Mouse (Mus musculus): Measurements from ENCODE around the gene Tcte3.
"Not testable (repeated sequence)": the region's sequence is repeated elsewhere in the genome, so short reads cannot be mapped to it uniquely, and the experiment has no call there.

The Tcte3 gene

GRCm38 (mm10) chr17:15041175-15041729 lies at the start of gene Tcte3, which contains the start of the genes Ermard and Gm3448:
TSS of gene Tcte3 (minus strand) at chr17:15041488.
TSS of gene Ermard (plus strand) at chr17:15041208.
TSS of gene Gm3448 (minus strand) at chr17:15041537.
- DNase-seq (ENCODE audit: low spot score), result peak; percentile 25

DNA sequence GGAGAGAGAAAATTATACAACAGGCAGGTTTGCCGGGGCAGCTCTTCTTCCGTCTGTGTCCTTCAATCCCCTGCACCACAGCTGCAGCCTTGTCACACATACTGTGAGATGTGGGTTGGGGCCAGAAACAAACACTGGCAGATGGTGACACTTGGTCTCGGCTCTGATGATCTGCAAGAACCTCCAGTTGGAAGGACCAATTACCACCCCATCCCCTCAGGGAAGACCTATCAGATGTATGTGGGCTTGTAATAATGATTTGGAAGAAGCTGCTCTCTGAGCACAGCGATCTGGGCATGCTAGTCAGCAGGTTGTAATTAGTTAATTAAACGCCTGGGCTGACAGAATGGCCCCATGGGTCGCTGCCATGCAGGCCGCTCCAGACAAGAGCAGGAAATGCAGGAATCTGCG lies 47.3 kb upstream of the Tcte3 start:
- DNase-seq (ENCODE audit: low spot score), result no peak

- no peak for DNase-seq (ENCODE audit: low spot score)
Measured at GRCm38 (mm10) chr17:15088166-15088565, 46.9 kb upstream of the Tcte3 start.

DNA sequence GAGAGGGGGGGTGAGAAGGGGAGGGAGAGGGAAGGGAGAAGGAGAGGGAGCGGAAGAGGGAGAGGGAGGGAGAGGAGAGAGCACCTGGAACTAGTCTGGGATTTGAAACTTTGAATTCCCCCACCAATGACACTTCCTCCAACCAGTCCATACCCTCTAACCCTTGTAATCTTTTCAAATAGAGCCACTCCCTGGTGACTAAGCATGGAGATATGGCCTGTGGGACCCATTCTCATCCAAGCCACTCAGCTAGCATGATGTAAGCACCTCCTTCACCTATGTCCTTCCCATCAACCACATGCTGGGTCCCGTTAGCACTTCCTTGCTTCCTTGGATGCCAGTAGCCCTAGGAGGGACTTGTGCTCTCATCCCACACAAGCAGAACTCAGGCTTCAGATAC lies 43.7 kb upstream of the Tcte3 start:
- no peak for DNase-seq (ENCODE audit: low spot score)

- no peak for DNase-seq (ENCODE audit: low spot score)
Measured at GRCm38 (mm10) chr17:15084226-15084848, 43.0 kb upstream of the Tcte3 start.

DNA sequence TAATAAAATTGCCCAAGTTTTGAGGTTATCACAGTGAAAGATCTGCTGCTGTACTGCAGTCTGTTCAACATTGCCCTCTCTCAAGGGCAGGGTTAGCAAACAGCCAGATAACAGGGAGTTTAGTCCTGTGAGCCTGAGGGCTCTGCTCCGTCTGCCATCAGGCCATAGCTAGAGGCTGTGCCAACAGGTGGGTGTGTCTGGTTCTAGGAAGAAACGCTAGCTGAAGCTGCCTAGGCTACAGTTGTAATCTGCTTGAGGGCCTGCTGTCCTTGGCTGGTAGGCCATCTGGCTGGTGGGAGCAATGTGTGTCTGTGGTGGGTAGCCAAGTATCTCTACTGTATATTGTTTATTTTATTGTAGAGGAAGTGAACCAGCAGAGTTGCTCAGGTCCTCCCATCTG lies 36.2 kb upstream of the Tcte3 start:
- no peak for DNase-seq (ENCODE audit: low spot score)

- no peak for DNase-seq (ENCODE audit: low spot score)
Measured at GRCm38 (mm10) chr17:15075033-15075432, 33.7 kb upstream of the Tcte3 start.

- no peak for DNase-seq (ENCODE audit: low spot score)
Measured at GRCm38 (mm10) chr17:15072211-15072610, 30.9 kb upstream of the Tcte3 start.

GRCm38 (mm10) chr17:15069124-15069523 lies 27.8 kb upstream of the Tcte3 start:
- no peak for DNase-seq (ENCODE audit: low spot score)

DNA sequence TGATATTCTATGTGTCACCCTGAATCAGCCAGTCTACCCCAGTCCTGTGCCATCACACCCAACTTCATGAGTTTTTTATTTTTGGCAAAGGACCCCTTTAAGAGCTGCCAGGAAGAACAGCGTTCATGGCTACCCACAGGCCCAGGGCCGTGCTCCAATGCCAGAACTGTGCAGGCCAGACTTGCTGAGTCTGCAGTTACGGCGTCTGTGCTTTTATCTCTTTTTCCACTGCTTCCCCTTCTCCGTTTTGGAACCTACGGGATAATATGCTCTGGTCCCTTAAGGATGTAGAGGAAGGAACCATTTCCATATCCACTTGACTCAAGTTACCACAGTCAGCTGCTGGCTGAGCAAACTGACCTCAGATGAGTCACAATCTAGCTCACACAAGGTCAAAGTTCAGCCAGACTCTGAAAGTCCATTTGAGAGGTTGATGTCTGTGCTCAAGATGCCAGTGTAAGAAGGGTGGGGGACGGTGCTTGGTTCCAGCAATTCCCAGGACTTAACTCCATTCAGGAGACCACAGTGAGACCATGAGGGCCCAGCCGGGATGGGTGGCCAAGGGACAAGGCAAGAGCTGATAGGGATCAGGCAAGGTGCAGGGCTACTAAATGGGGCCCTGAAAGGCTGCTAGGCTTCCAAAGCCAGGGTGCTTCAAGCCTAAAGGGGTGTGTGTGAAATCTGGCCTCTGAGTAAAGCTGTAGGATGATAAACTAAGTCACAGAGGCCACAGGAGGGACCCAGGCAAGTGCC lies 26.9 kb upstream of the Tcte3 start:
- DNase-seq (ENCODE audit: low spot score), result no peak

DNA sequence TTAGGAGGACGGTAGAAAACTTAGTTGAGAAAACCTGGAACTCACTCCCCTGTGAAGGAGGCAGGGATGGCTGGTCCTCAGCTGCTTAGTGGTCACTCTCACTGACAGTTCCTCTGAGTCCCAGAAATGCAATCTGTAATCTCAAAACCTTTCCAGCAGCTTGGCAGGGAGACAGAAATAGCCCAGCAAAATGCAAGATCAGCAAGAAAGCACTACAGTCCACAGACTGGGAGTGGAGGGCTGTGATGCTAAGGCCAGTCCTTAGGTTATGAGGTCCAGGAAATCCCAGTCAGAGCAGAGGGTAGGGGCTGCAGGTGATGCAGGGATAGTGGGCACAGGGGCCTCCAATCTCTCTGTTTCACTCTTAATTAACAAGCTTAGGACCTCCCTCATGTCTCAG lies 25.6 kb upstream of the Tcte3 start:
- no peak for DNase-seq (ENCODE audit: low spot score)

DNA sequence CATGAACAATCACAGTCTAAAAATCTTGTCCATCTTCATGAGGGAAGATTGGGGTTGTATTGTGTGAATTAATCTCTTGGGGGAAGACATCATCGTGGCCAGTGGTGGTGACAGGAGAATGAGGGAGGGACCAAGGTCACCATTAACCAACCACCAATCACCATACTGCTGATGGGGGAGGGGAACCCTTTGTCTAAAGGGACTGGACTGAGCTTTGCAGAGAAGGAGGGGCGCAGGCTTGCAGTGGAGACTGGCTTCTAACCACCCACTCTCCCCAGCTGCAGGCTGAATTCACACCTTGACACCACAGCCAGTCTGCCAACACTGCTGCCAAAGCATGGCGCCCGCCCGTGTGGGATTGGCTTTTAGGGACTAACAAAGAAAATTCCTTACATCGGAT lies 24.8 kb upstream of the Tcte3 start:
- DNase-seq (ENCODE audit: low spot score), result no peak

GRCm38 (mm10) chr17:15065391-15066024 lies 24.2 kb upstream of the Tcte3 start:
- no peak for DNase-seq (ENCODE audit: low spot score)

- DNase-seq (ENCODE audit: low spot score), result no peak
Measured at GRCm38 (mm10) chr17:15060356-15060755, 19.1 kb upstream of the Tcte3 start.

- DNase-seq (ENCODE audit: low spot score), result no peak
Measured at GRCm38 (mm10) chr17:15059646-15060045, 18.4 kb upstream of the Tcte3 start.

DNA sequence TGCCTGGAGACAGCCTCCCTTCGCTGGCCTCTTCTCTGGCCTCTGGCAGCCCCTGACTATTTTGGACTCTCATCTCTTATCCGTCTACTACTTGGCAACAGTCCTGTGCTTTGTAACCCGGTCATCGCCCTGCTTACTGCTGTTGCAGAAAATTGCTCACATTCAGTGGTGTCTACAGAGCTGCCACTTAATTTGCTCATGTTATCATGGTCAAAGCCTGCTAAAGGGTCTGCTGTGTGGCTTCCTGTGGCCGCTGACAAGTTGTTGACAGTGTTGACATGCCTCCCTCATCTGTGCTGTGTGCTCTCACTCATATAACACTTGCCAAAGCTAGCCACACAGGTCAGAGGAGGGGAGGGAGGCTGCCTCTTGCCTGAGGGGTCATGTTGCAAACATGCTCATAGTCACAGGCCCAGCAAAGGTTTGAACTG lies 16.9 kb upstream of the Tcte3 start:
- DNase-seq (ENCODE audit: low spot score), result no peak

DNA sequence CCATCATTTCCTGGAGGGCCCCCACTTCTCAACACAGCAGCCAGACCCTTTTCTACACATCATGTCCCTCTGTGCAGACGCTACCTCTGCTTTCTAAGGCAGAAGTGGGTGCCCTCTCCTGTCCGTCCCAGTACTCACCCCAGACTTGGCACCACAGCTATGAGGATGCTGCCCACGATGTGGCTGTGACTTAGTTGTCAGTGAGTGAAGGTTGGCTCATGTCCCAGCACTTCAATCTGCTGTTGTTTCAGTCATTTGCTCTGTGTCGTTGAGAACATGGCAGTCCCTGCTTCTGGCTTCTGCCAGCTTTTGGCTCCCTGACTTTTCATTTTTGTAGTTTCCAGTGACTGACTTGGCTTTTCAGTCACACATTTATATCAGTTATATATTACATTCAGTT lies 14.6 kb upstream of the Tcte3 start:
- DNase-seq (ENCODE audit: low spot score), result no peak

GRCm38 (mm10) chr17:15053829-15054200 lies 12.5 kb upstream of the Tcte3 start:
- DNase-seq (ENCODE audit: low spot score), result not testable (repeated sequence)

- DNase-seq (ENCODE audit: low spot score), result not testable (repeated sequence)
Measured at GRCm38 (mm10) chr17:15053183-15053828, 12.0 kb upstream of the Tcte3 start.

- DNase-seq (ENCODE audit: low spot score), result not testable (repeated sequence)
Measured at GRCm38 (mm10) chr17:15052766-15053165, 11.5 kb upstream of the Tcte3 start.

DNA sequence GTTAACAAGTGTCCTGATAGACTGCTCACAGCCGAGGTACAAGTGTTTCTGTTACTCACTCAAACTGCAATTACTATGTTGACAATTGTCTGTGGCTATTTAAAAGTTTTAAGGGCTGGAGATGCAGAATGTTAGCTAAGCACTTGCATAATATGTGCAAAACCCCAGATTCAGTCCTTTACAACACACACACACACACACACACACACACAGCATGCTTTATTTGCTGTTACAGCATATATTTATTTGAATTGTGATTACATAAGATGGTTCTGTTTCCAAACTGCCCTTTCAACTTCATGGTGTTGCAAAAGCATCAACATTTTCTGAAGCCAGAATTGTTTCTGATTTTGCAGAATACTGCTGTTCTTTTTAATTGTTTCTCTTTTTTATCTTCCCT lies 9.1 kb upstream of the Tcte3 start:
- not testable (repeated sequence) for DNase-seq (ENCODE audit: low spot score)

DNA sequence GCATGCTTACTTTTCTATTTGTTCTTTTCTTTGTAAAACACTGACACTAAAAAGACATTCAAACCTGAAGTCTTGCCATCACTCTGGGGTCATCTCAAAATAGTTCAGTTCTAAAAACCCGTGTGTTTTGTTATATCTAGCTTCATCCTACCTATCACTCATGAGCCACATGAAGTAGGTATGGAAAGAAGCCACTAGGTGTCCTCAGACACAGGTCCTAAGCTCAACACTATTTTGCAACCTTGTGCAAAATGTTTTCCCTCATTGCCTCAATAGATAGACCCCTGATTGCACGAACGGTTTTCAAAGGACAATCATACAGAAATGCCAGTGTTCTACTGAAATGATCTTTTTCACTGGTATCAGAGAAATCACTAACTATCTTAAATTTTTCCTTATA lies 833 bp downstream of the Tcte3 start:
- not testable (repeated sequence) for DNase-seq (ENCODE audit: low spot score)
